10 mouse cellular contexts compared by ENCODE assay signal in genomic region chr6:126645044-126645541, GRCm38 (mm10). TPM values are rescaled to one million over a fixed set of nuclear protein-coding genes. Genes with fewer than 3 reads are reported as not detected.
DNase-seq lines count a peak whose midpoint lies in the region; ATAC-seq and TF ChIP-seq lines count a peak whose summit lies in the region.
"Had no signal": no experiment of that assay in that cellular context is flagged by ENCODE, and none has a peak within 500 bp of the region (broad histone marks: within the 10 kb centered on the region; RNA-seq: fewer than 3 reads in every experiment).

No protein-coding gene starts in this region.

- WGBS in heart, embryonic 16.5 days: 2% methylated on average over 24 of the region's 24 CpGs
- WGBS in olfactory bulb, adult 2 months: under 1% methylated on average over 24 of the region's 24 CpGs

- H3K27ac ChIP-seq in heart, embryonic 16.5 days (ENCODE audit: low read length): no peak overlapping the region
- H3K27ac ChIP-seq in olfactory bulb, adult 2 months (ENCODE audit: insufficient read depth, low read depth, low read length): peak overlapping the region; percentile 81

- intact Hi-C loops in left cerebral cortex, postnatal 10 days (cut with DNase I): loop anchor here (5.0 kb wide), 2 partner anchors 57 to 83 kb away; no protein-coding TSS in a partner anchor

- peak overlapping the region; percentile 55 for H3K4me3 ChIP-seq in heart, embryonic 16.5 days (ENCODE audit: low read length)
- H3K4me3 ChIP-seq in olfactory bulb, adult 2 months (ENCODE audit: insufficient read depth, low read depth, low read length): peak overlapping the region; percentile 87

- peaks cover 71% of the 10 kb centered on the region for H3K27me3 ChIP-seq in heart, embryonic 16.5 days (ENCODE audit: control insufficient read depth, insufficient read depth, low read length)

- no peak for DNase-seq in heart, adult 8-10 months (ENCODE audit: low spot score)
- peak; percentile 85 for DNase-seq in cerebellum, adult 9-10 months
- DNase-seq in frontal cortex, postnatal 10 days (ENCODE audit: low spot score in 2 of 2): peak; percentile 40 to 51
- peak; percentile 32 to 52 for DNase-seq in left cerebral cortex, postnatal 10 days (ENCODE audit: extremely low spot score in 1 of 2, low spot score in 2 of 2)
- no peak for DNase-seq in c-Kit-positive CD71-positive TER-119-positive erythroid progenitor cells, embryonic 14.5 days (ENCODE audit: low spot score)

- H3K9ac ChIP-seq in heart, embryonic 16.5 days (ENCODE audit: low read length): no peak overlapping the region

- no peak for ATAC-seq in heart, embryonic 16.5 days (replicated peaks; ENCODE audit: extremely low read depth, insufficient read depth, low FRiP score)
- ATAC-seq in activated CD4-positive, CD25-positive, alpha-beta regulatory T cell, adult 4 months: no peak

- 0 out of 2 replicates have a peak, but pooled peaks have one; percentile 2 for TF ChIP-seq POLR2A in olfactory bulb, adult 2 months (IDR thresholded peaks at IDR 0.05; ENCODE audit: insufficient read depth, low read depth, low read length)

- H3K9me3 ChIP-seq in heart, embryonic 16.5 days (replicated peaks; ENCODE audit: control insufficient read depth, low read length): no peaks in the 10 kb centered on the region

- no peak for TF ChIP-seq CTCF in olfactory bulb, adult 2 months (IDR thresholded peaks at IDR 0.05; ENCODE audit: insufficient read depth, low read depth, low read length)

- H3K4me2 ChIP-seq in heart, embryonic 16.5 days (ENCODE audit: low read depth, low read length): peak overlapping the region; percentile 87

- H3K4me1 ChIP-seq in heart, embryonic 16.5 days (ENCODE audit: control insufficient read depth, insufficient read depth, low read length): peaks cover 22% of the 10 kb centered on the region
- H3K4me1 ChIP-seq in olfactory bulb, adult 2 months (ENCODE audit: control insufficient read depth, insufficient read depth, low read length): peaks cover 18% of the 10 kb centered on the region

- H3K36me3 ChIP-seq in heart, embryonic 16.5 days (ENCODE audit: control insufficient read depth, insufficient read depth): no peaks in the 10 kb centered on the region

RNA-seq across cellular contexts. Expression of gene Kcna1, which starts 1.1 kb away (rescaled TPM):
- polyA plus RNA-seq in heart, embryonic 16.5 days (2015; fragmentation: Nextera tagmentation; extraction: Ambion mirVana): 0.26 and 0.37 TPM in 2 replicates
- total RNA-seq in heart, adult 8-10 months (2022): 1 to 10 TPM; 1.8 to 2.7 (median 2.1) TPM
- total RNA-seq in left cerebral cortex, postnatal 10 days (2021): 10 to 100 TPM; 36.3 to 40.1 TPM
- polyA plus RNA-seq in olfactory bulb, adult 2 months (2012; ENCODE audit: insufficient read depth, insufficient read length, low replicate concordance, missing spikeins): not detected in 2 replicates
- polyA plus RNA-seq in activated CD4-positive, CD25-positive, alpha-beta regulatory T cell, adult 4 months (2017; shearing (Covaris generic)): under 1 TPM in 1 of 2 experiments, not detected in 1; 0.13 TPM
- total RNA-seq: CH12.LX; hematopoietic stem cell, adult 5-6 weeks had no signal

Comparison
In these comparisons a context has a peak if more than half of its experiments do, and no peak if none do; other contexts are left out.
1. DNase-seq: peak in cerebellum, adult 9-10 months (single experiment), frontal cortex, postnatal 10 days (2 of 2) and left cerebral cortex, postnatal 10 days (2 of 2); none in heart, adult 8-10 months (single experiment) and c-Kit-positive CD71-positive TER-119-positive erythroid progenitor cells, embryonic 14.5 days (single experiment).